Mouse (Mus musculus): ENCODE data around the gene C9orf72. TPM values are rescaled to one million over a fixed set of nuclear protein-coding genes. Genes with fewer than 3 reads are reported as not detected.

C9orf72 gene
- 7.1 TPM for polyA plus RNA-seq (2014; fragmentation: Illumina TruSeq; extraction: RNeasy Lipid Tissue Mini Kit (QIAGEN cat#74804); ENCODE audit: insufficient read depth, low read depth, low replicate concordance)

GRCm38 (mm10) chr4:35225734-35226495, at the start of gene C9orf72:
TSS of gene C9orf72 (minus strand) at chr4:35226175.

GRCm38 (mm10) chr4:35156751-35157611, 69.0 kb downstream of the C9orf72 start, which contains the start of gene Mob3b:
TSS of gene Mob3b (minus strand) at chr4:35157484.

GRCm38 (mm10) chr4:35151756-35152155, 74.2 kb downstream of the C9orf72 start, which contains the start of gene Ifnk:
TSS of gene Ifnk (plus strand) at chr4:35152056.

Other genes with a start within 250 kb of the C9orf72 start
- not detected for gene Ifnk, start 74.1 kb downstream of the C9orf72 start, polyA plus RNA-seq (2014; fragmentation: Illumina TruSeq; extraction: RNeasy Lipid Tissue Mini Kit (QIAGEN cat#74804); ENCODE audit: insufficient read depth, low read depth, low replicate concordance)
- 5.2 TPM for gene Mob3b, start 68.7 kb downstream of the C9orf72 start, polyA plus RNA-seq (2014; fragmentation: Illumina TruSeq; extraction: RNeasy Lipid Tissue Mini Kit (QIAGEN cat#74804); ENCODE audit: insufficient read depth, low read depth, low replicate concordance)